Mouse (Mus musculus): Measurements from ENCODE around the gene Jmjd1c. TPM values are rescaled to one million over a fixed set of nuclear protein-coding genes. Genes with fewer than 3 reads are reported as not detected.
"Not testable (repeated sequence)": the region's sequence is repeated elsewhere in the genome, so short reads cannot be mapped to it uniquely, and the experiment has no call there.

Gene Jmjd1c
- polyA plus RNA-seq, 1 experiment from 2014 or later = 31.6 TPM

- H3K36me3 ChIP-seq = peaks cover 16% of the 10 kb centered on the region
- no peaks in the 10 kb centered on the region for H3K27me3 ChIP-seq (ENCODE audit: low read depth, poor library complexity, severe bottlenecking)
- no peaks in the 10 kb centered on the region for H3K9me3 ChIP-seq (replicated peaks)
- H3K4me1 ChIP-seq = peaks cover 60% of the 10 kb centered on the region
- no peak overlapping the region for H3K27ac ChIP-seq
- DNase-seq (ENCODE audit: low spot score) = no peak
- no peak overlapping the region for H3K4me3 ChIP-seq
- WGBS = 86% methylated on average over 14 of the region's 14 CpGs
Measured at GRCm38 (mm10) chr10:67111044-67111798, 15.3 kb downstream of the Jmjd1c start.

- Histone ChIP-seq H3K27me3 (ENCODE audit: low read depth, poor library complexity, severe bottlenecking) (no peaks in the 10 kb centered on the region), H3K27ac (no peak overlapping the region), H3K9me3 (replicated peaks) (no peaks in the 10 kb centered on the region), H3K36me3 (peaks cover 16% of the 10 kb centered on the region), H3K4me3 (no peak overlapping the region), H3K4me1 (peaks cover 60% of the 10 kb centered on the region)
- no peak for DNase-seq (ENCODE audit: low spot score)
- WGBS = 78% methylated on average over 5 of the region's 5 CpGs
Measured at GRCm38 (mm10) chr10:67111799-67112177, 15.9 kb downstream of the Jmjd1c start.

GRCm38 (mm10) chr10:67112967-67113366 is 17.0 kb downstream of the Jmjd1c start:
- DNase-seq (ENCODE audit: low spot score) = not testable (repeated sequence)
- peaks cover 59% of the 10 kb centered on the region for H3K4me1 ChIP-seq

GRCm38 (mm10) chr10:67113833-67114232 is 17.9 kb downstream of the Jmjd1c start:
- peaks cover 59% of the 10 kb centered on the region for H3K4me1 ChIP-seq
- no peaks in the 10 kb centered on the region for H3K9me3 ChIP-seq (replicated peaks)
- no peak overlapping the region for H3K4me3 ChIP-seq
- WGBS = 90% methylated on average over 11 of the region's 11 CpGs
- no peaks in the 10 kb centered on the region for H3K27me3 ChIP-seq (ENCODE audit: low read depth, poor library complexity, severe bottlenecking)
- 0 out of 2 replicates have a peak, but pooled peaks cover 2% of the 10 kb centered on the region for H3K36me3 ChIP-seq
- DNase-seq (ENCODE audit: low spot score) = no peak
- H3K27ac ChIP-seq = no peak overlapping the region

More at GRCm38 (mm10) chr10:67112967-67113366, 17.0 kb downstream of the Jmjd1c start:
- not testable (repeated sequence) for H3K27ac ChIP-seq; H3K36me3 ChIP-seq; H3K4me3 ChIP-seq; H3K9me3 ChIP-seq (replicated peaks); H3K27me3 ChIP-seq (ENCODE audit: low read depth, poor library complexity, severe bottlenecking)
- 86% methylated on average over 5 of the region's 5 CpGs for whole genome bisulfite sequencing

GRCm38 (mm10) chr10:67115115-67115514 is 19.2 kb downstream of the Jmjd1c start:
- Histone ChIP-seq H3K27ac (peak overlapping the region; percentile 70), H3K4me3 (0 out of 2 replicates have a peak overlapping the region, but pooled peaks have one; percentile 15), H3K4me1 (peaks cover 59% of the 10 kb centered on the region), H3K9me3 (replicated peaks) (no peaks in the 10 kb centered on the region), H3K27me3 (ENCODE audit: low read depth, poor library complexity, severe bottlenecking) (no peaks in the 10 kb centered on the region), H3K36me3 (no peaks in the 10 kb centered on the region)
- 20% methylated on average over 6 of the region's 6 CpGs for WGBS
- no peak for DNase-seq (ENCODE audit: low spot score)

GRCm38 (mm10) chr10:67115666-67116091 is 19.8 kb downstream of the Jmjd1c start:
- WGBS = 33% methylated on average over 5 of the region's 5 CpGs
- Histone ChIP-seq H3K4me3 (0 out of 2 replicates have a peak overlapping the region, but pooled peaks have one; percentile 15), H3K27me3 (ENCODE audit: low read depth, poor library complexity, severe bottlenecking) (no peaks in the 10 kb centered on the region), H3K4me1 (peaks cover 56% of the 10 kb centered on the region), H3K9me3 (replicated peaks) (no peaks in the 10 kb centered on the region), H3K36me3 (no peaks in the 10 kb centered on the region), H3K27ac (peak overlapping the region; percentile 70)
- no peak for DNase-seq (ENCODE audit: low spot score)

GRCm38 (mm10) chr10:67116251-67116650 is 20.3 kb downstream of the Jmjd1c start:
- Histone ChIP-seq H3K9me3 (replicated peaks) (no peaks in the 10 kb centered on the region), H3K27ac (peak overlapping the region; percentile 56; the same call in 1 of the 2 replicates), H3K4me1 (peaks cover 50% of the 10 kb centered on the region), H3K27me3 (ENCODE audit: low read depth, poor library complexity, severe bottlenecking) (no peaks in the 10 kb centered on the region), H3K36me3 (no peaks in the 10 kb centered on the region), H3K4me3 (no peak overlapping the region)
- WGBS = 76% methylated on average over 8 of the region's 8 CpGs
- no peak for DNase-seq (ENCODE audit: low spot score)

- 53% methylated on average over 7 of the region's 7 CpGs for WGBS
- no peak overlapping the region for H3K27ac ChIP-seq
- no peaks in the 10 kb centered on the region for H3K27me3 ChIP-seq (ENCODE audit: low read depth, poor library complexity, severe bottlenecking)
- peaks cover 38% of the 10 kb centered on the region for H3K4me1 ChIP-seq
- no peak for DNase-seq (ENCODE audit: low spot score)
- no peaks in the 10 kb centered on the region for H3K36me3 ChIP-seq
- H3K4me3 ChIP-seq = no peak overlapping the region
- H3K9me3 ChIP-seq (replicated peaks) = no peaks in the 10 kb centered on the region
Measured at GRCm38 (mm10) chr10:67119291-67119690, 23.4 kb downstream of the Jmjd1c start.

- H3K4me3 ChIP-seq = no peak overlapping the region
- H3K27ac ChIP-seq = no peak overlapping the region
- DNase-seq (ENCODE audit: low spot score) = no peak
- peaks cover 30% of the 10 kb centered on the region for H3K4me1 ChIP-seq
- 75% methylated on average over 4 of the region's 4 CpGs for WGBS
- no peaks in the 10 kb centered on the region for H3K36me3 ChIP-seq
- H3K27me3 ChIP-seq (ENCODE audit: low read depth, poor library complexity, severe bottlenecking) = no peaks in the 10 kb centered on the region
- no peaks in the 10 kb centered on the region for H3K9me3 ChIP-seq (replicated peaks)
Measured at GRCm38 (mm10) chr10:67120180-67120579, 24.3 kb downstream of the Jmjd1c start.

GRCm38 (mm10) chr10:67120640-67121039 is 24.7 kb downstream of the Jmjd1c start:
- no peak for DNase-seq (ENCODE audit: low spot score)
- no peaks in the 10 kb centered on the region for H3K27me3 ChIP-seq (ENCODE audit: low read depth, poor library complexity, severe bottlenecking)
- peaks cover 30% of the 10 kb centered on the region for H3K4me1 ChIP-seq
- H3K36me3 ChIP-seq = no peaks in the 10 kb centered on the region
- WGBS = 88% methylated on average over 2 of the region's 2 CpGs
- H3K4me3 ChIP-seq = no peak overlapping the region
- H3K27ac ChIP-seq = no peak overlapping the region
- H3K9me3 ChIP-seq (replicated peaks) = no peaks in the 10 kb centered on the region

- no peak overlapping the region for H3K4me3 ChIP-seq
- H3K27ac ChIP-seq = no peak overlapping the region
- H3K27me3 ChIP-seq (ENCODE audit: low read depth, poor library complexity, severe bottlenecking) = no peaks in the 10 kb centered on the region
- no peak for DNase-seq (ENCODE audit: low spot score)
- peaks cover 29% of the 10 kb centered on the region for H3K4me1 ChIP-seq
- H3K9me3 ChIP-seq (replicated peaks) = no peaks in the 10 kb centered on the region
- 78% methylated on average over 2 of the region's 2 CpGs for WGBS
- no peaks in the 10 kb centered on the region for H3K36me3 ChIP-seq
Measured at GRCm38 (mm10) chr10:67123756-67124155, 27.8 kb downstream of the Jmjd1c start.

- WGBS = 93% methylated on average over 4 of the region's 4 CpGs
- Histone ChIP-seq H3K9me3 (replicated peaks) (no peaks in the 10 kb centered on the region), H3K27ac (no peak overlapping the region), H3K36me3 (no peaks in the 10 kb centered on the region), H3K4me3 (no peak overlapping the region), H3K27me3 (ENCODE audit: low read depth, poor library complexity, severe bottlenecking) (no peaks in the 10 kb centered on the region), H3K4me1 (peaks cover 29% of the 10 kb centered on the region)
- no peak for DNase-seq (ENCODE audit: low spot score)
Measured at GRCm38 (mm10) chr10:67124156-67124555, 28.2 kb downstream of the Jmjd1c start.

- DNase-seq (ENCODE audit: low spot score) = no peak
- Histone ChIP-seq H3K9me3 (replicated peaks) (no peaks in the 10 kb centered on the region), H3K36me3 (no peaks in the 10 kb centered on the region), H3K27ac (peak overlapping the region; percentile 89), H3K27me3 (ENCODE audit: low read depth, poor library complexity, severe bottlenecking) (no peaks in the 10 kb centered on the region), H3K4me3 (peak overlapping the region; percentile 93), H3K4me1 (peaks cover 24% of the 10 kb centered on the region)
- WGBS = under 1% methylated on average over 50 of the region's 50 CpGs
Measured at GRCm38 (mm10) chr10:67126061-67126858, 30.3 kb downstream of the Jmjd1c start.

Data from limb, embryonic 10.5 days (tissue).